Mouse (Mus musculus): ENCODE data around the gene Psmd3.
"Not testable (repeated sequence)": the region's sequence is repeated elsewhere in the genome, so short reads cannot be mapped to it uniquely, and the experiment has no call there.

The Psmd3 gene

DNA sequence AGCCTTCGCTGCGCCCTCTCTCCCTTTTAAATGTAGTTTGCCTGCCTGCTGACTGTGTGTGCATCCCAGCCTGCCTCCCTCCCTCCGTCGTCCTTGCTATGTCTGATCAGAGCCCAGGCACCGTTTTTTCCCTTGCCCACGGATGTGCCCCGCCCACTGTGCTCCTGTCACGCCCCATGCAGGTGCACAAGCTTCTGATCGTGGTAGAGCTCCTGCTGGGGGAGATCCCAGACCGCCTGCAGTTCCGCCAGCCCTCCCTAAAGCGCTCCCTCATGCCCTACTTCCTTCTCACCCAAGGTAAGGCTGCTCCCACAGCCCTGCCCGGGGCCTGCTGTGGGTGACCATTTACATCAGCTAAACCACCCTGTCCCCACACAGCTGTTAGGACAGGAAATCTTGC, 10.8 kb downstream of the Psmd3 start:
- no peak for DNase-seq

DNA sequence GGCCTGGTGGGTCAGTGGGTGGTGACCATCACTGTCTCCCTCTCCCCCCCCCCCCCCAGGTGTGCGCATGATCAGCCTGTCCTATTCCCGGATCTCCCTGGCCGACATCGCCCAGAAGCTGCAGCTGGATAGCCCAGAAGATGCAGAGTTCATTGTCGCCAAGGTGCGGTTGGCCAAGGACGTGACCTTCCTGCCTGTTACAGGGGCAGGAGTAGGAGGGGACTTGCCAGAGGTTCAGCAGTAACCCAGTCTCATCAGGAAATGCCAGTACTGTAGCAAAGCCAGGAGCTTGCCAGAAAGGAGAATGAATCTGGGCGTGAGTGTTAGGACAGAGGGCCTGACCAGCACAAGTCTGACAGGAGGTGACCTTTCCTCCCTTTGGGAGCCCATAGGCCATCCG, 11.4 kb downstream of the Psmd3 start:
- DNase-seq = no peak

DNA sequence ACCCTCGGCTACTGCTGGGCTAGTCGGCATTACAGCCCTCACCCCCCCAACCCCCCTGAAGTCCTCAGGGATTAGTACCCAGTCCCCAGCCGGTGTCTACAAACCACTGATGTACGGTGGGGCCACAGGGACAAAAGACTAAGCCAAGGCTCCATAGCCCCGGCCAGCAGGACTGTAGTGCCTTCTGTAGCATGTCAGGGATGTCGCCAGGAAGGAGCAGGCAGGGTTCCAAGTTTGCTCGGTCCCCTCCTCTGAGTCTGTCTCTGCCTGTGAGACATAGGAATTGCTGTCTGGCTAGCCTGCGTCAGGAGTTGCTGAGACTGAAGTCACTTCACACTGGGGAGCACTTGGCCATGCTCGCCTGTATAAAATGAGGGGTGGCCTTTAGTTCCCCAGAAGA, 11.9 kb downstream of the Psmd3 start:
- no peak for DNase-seq

DNA sequence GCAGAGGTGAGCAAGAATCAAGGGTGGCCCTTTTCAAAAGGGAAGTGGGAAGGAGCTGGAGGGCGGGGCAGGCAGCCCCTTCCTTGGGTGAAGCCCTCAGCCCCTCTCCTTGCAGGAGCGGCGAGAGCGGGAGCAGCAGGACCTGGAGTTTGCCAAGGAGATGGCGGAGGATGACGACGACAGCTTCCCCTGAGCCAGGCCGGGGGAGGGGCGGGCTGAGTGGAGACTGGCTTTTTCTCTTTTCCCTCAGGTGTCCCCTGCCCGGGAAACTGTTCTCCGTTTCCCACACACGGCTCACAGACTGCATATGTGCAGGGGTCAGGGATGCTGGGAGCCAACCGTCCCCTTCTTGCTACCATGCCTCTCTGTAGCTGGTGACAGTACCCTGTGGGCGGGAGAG, 13.1 kb downstream of the Psmd3 start:
- DNase-seq = no peak

DNA sequence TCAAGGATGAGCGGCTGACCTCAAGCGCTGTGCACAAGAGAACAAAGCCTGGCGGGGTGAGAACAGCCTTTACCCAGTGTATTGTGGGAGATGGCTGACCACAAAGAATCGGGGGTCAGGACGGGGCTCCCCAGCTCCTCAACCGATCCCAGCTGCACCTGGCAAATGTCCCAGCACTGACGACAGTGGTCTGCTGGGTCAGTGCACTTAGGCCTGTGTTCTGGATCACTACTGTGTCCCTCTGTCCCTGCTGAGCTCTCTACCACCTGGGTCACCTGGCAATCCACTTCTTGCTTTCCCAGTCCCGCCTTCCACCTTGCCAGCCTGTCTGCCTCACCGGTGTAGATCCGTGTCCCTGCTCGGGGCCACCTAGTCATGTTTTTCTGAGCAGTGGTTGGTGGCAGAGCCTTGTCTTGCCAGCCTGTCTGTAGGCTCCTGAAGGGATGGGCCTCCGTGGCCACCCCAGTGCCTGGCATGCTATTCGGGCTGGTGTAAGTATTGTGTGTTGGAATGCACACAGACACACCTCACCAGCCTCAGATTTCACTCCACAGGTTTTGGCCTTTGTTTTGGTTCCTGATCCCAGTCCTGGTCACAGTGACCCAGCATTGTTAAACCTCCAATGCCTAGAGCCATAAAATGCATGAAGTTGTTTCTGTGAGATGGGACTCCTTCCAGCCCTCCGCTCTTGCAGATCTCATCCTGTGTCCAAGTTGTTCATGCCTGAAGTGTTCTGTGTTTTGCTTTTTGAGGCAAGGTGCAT, 14.3 kb downstream of the Psmd3 start:
- DNase-seq = no peak

DNA sequence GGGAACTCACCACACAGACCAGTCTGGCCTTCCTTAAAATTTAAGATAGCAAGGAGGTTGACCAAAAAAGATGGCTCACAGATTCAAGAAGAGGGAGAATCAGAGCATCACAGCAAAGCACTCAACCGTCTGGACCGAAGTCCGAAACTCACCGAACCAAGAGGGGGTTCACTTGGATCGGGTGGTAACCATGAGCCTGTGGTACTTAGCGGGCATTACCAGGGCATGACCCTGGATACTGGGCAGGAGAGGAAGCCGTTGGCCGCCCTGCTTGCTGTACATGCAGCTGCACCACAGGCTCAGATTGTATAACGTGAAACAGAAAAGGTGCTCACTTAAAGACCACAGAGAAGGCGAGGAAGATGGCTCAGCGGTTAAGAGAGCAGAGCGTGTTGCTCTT, 14.9 kb downstream of the Psmd3 start:
- no peak for DNase-seq

DNA sequence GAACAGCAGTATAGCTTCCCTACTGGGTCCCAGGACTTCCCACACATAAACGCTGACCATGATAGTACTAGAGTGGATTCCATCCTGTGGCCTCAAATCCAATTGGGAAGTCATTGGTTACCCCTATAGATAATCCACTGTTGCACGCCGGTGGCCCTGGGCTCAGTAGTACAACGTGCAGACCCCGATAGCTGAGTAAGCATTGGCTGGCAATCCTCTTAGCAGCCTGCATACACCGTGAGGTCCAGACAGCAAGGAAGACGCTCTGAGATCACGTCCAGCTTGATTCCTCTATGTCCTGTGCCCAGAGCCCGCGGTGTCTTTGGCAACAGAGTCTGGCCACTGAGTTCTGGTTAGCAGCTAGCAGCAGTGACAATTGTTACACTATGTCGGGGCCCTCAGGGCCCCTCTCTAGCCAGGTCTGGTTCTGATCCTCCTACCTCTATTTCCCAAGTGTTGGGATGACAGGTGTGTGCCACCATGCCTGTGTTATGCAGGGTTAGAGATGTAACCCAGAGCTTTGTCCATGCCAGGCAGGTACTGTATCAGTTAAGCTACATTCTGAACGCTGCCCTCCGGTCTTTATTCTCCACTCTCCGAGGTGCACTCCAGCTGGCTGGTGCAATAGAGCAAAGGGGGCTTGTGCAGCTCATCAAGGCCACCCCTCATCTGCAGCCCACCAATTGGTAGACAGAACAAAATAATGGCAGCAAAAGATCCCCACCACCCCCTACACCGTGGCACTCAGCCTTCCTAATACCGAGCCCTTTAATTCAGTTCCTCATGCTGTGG, 16.7 kb downstream of the Psmd3 start:
- DNase-seq = no peak

DNA sequence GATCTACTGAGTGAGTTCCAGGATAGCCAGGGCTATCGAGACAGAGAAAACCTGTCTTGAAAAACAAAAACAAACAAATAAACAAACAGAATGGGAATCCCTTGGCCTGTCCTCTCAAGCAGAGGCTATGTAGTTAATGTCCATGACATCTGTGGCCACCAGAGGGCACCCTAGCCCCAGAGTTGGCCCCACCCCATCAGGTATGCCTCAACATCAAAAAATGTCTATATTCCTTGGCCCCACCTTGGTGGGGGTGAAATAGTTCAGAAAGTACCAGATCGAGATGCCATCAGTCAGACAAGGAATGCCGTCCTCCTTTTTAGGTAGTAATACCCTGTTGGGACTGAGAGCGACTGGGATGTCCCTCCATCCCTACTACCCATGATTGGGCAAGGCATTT, 17.6 kb downstream of the Psmd3 start:
- DNase-seq = peak; percentile 49 to 82

DNA sequence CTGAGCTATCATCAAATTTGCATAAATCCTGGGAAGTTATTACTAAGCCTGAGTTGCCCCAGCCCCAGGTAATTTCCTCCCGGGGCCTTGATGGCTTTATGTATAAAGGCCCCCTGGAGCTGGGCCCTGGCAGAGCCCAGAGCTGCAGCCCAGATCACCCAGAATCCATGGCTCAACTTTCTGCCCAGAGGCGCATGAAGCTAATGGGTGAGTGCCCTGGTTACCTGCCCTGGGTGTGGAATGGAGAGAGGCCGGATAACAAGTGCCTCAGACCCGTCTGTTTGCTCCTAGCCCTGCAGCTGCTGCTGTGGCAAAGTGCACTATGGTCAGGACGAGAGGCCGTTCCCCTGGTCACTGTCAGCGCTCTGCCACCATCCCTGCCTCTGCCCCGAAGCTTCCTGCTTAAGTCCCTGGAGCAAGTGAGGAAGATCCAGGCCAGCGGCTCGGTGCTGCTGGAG, 18.9 kb downstream of the Psmd3 start, which contains the start of gene Csf3:
TSS of gene Csf3 (plus strand) at position 51 of the 458 bp plus-strand sequence.
- no peak for DNase-seq

DNA sequence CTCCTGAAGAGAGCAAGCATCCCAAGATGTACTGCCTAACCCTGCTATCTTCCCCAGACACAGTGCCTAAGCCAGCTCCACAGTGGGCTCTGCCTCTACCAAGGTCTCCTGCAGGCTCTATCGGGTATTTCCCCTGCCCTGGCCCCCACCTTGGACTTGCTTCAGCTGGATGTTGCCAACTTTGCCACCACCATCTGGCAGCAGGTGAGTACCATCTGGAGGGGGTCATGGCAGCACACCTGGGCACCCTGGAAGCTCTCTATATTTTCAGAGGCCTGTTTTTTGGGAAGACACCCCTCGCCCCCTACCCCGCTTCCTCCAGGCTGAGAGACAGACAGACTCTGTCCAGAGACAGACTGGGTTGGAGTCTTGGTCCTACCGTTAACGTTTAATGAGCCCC, 20.0 kb downstream of the Psmd3 start:
- no peak for DNase-seq

DNA sequence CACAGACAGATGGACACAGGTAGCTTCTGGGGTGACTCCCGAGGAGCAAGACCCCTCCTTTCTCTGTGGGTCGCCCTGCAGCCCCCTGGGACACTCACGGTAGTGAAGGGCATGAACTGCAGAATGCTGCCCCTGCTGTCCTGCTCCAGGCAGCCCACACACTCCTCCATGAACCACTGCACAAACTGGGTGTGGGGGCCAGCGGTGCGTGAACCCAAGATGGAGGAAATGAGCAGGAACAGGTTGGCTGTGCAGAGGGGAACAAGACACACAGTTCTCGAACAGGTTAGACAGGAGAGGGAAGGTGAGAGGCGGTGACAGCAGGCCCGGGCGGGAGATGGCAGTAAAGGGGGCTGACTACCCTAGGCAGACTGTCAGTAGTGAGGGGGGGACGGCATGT, 22.7 kb downstream of the Psmd3 start:
- no peak for DNase-seq

DNA sequence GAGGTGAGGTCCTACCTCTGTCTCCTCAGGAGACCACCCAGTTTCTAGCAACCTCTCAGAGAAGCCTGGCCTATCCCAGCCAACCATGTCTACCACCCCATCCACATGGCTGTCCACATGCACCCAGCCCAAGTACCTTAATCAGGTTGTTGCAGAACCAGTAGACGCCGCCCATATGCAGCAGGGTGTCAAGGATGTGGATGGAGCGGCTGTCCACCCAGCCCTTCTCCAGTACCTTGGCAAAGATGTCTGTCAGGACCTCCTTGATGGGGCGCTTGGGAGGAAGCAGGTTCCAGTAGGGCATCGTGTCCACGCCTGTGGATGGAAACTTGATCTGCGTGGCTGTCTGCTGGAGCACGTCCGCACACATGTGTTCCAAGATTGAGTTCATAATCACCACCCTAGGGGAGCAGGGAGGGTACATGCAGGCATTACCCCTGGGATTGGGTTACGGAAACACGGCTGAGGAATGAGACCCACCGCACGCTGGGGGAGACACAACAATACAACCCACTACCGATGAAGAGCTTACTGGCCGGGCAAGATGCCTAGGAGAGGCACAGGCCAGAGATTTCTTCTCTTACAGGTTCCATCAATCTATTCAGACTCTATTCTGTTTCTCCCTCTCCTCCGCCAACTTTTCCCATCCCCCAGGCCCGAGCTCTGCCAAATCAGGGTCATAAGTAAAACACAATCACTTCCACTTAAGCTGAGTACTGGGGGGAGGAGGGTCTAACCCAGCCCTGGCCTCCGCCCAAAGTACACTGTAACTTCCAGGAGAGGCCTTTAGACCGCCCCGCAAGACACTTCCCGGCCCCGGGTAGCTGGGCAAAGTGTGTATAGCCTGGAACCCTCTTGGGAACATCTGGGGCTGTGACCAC, 25.3 kb downstream of the Psmd3 start:
- DNase-seq = no peak

DNA sequence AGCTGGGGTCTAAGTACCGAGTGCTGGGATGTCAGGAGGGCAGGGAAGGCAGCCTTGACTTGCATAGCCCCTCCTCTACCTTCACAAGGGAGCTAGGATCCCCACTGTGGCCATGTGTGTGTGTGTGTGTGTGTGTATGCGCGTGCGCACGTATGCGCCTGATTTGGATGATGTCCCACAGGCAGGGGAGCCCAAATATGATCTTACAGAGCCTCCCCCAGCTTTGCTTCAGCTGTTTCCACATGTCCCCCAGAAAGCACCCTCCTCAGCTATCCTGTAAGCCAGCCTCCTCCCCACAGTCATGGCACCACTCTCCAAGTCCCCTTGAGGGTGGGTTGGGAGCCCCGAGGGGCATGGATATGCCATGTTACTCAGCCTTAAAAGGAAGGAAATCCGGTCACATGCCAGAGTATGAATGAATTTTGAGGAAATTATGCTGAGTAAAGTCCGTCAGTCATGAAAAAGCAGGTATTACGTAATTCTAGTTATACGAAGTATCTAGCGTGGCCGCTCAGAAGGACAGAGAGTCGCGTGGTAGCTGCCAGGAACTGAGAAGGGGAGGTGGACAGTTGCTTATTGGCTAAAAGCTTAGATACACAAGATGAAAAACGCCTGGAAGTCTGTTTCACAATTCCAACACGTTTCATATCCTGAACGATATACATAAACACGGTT, 26.1 kb downstream of the Psmd3 start:
- DNase-seq = no peak

DNA sequence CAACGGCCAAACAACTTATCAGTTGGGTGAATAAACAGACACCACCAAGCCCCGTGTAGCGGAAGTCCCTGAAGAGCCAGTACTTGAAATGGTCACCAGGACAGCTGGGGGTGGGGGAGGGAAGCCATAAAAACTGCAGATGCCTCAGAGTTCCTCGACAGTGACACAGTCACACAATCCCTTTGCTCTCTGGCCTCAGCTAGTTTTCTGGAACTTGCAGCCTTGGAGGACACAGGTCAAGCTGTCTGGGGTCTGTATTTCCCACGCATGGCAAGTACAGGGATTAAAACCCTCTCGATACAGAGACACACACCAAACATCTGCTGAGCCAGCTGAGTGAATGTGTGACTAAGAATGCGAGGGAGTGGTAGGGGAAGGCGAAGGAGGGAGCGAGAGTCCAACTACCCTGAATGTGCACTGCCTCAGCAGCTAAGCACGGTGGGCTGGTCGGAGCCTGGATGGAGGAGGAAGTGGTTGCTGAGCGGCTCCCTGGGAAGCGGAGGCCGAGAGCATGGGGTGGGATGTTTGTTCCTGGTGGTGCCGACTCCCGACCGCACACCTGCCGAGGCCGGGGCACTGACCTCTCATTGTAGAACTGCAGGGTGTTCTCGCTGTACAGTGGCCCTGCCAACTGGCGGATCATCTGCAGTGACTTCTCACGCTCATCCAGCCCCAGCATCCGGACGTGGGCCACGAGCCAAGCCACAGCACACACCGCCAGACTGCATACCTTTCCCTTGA, 26.8 kb downstream of the Psmd3 start:
- no peak for DNase-seq

DNA sequence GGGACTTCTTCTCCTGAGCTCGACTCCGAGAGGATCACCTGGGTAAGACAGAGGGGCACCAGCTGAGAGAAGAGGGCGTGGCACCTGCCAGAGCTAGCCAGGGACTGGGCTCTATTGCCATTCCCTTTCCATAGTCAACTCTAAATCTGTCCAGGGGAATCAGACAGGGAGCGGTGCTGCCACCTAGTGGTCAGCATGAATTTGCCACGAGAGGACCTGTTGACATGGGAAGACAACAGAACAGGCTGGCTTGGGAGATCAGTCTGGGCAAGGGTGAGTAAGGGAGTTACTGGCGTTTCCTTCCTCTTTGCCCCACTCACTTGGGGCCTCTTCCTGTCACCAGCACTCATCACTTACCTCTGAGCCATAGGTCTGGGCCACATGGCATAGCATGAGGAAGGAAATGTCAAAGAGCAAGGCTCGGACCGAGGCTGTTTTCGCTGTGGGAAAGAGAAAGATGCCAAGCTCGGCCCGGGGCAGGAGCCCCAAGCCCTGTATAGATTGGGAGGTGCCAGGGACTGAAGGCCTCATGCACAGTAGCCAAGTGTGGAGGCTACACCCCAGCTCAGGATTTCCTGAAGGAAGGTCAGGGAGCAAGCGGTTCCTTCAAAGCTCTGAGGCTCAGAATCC, 28.2 kb downstream of the Psmd3 start:
- peak; percentile 48 to 73 for DNase-seq

DNA sequence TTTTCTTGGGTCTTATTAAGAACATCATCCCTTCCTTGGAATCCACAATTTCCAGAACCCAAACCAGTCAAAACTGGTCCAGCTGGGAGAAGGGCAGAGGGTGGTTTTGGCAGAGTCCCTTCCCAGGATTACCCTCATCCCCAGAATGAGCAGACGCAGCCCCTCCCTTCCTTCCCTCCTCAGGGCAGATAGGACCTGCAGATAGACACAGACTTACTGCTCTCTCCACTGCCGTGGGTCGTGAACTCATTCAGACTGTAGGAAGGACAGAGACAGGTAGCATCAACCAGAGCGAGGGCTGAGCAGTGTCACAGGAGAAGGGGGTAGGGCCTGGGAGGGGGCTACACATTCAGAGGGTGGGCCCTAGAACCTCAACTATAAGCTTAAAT, 28.7 kb downstream of the Psmd3 start:
- no peak for DNase-seq

DNA sequence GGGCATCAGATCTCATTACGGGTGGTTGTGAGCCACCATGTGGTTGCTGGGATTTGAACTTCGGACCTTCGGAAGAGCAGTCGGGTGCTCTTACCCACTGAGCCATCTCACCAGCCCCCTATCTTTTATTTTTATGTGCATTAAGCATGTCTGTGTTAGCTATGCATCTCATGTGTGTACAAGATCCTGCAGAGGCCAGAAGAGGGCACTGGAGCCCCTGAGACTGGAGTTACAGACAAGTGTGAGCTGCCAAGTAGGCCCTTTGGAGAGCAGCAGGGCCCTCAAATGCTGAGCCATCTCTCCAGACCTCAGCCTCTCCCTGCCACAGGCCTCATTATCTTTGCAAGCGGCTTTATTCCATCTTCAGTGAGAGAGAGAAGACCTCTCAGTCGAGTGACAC, 29.7 kb downstream of the Psmd3 start:
- not testable (repeated sequence) for DNase-seq

DNA sequence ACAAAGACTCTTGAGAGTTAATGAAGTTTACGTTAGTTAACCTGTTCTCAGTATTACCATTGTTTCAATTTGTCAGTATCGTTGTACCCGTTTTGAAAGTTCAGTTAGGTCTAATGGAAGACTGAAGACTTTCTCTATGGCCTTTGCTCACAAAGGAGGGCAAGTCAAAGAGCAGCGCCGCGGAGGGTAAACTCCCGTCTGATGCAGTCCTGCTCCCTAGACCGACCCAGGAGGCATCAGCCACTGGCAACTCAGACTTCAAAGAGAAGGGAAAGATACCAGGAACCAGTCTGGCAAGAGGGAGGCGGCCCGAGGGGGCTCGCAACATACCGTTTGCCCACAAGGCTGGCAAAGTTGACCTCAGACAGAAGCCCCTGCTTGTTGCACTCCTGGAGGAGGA, 31.3 kb downstream of the Psmd3 start:
- no peak for DNase-seq

DNA sequence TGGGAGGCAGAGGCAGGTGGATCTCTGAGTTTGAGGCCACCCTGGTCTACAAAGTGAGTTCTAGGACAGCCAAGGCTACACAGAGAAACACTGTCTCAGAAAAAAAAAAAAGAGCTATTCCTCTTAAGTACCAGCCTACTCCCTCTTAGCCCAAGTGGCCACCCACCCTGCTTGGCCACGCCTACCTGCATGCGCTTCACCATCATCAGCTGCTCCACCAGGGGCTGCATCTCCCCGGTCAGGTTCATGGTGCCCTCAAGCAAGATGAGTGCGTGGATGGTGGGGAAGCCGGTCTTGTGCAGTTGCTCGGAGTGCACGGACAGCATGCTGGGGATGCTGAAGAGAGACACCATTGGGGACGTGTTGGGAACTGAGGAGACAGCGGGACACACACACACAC, 33.6 kb downstream of the Psmd3 start:
- no peak for DNase-seq

DNA sequence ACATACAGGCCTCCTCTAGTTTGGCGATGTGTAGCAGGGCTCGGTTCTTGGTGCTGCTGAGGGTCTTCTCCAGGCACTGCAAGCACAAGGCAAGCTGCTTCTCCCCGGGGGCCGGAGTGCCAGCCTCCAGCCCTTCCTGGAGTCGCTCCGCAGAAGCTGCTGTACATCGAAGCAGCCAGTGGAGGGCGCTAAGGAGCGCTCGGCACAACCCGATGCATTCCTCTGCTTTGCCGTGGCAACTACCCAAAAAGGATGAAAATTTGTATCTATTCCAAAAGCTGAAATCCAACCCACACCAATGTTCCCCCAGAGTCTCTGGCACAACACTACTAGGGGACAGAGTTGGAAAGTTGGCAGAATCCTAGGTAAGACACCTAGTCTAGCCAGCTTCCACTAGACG, 35.5 kb downstream of the Psmd3 start:
- peak in 1 of 2 experiments; percentile 50 for DNase-seq

DNA sequence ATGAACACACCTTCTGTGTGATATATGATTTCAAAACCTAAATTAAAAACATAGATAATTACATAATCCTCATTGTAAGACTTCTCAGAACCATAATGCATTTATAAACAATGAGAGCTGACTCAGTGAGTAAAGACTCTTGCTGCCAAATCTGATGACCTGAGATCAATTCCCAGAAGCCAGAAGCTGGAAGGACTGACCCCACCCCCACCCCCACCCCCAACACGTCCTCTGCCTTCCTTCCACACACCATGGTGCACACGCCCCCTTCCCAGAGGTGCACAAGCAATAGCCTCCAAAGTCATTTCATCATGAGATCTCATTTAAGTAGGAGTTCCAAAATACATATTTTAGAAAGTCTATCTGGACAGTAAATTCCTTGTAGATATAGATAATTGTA, 38.4 kb downstream of the Psmd3 start:
- DNase-seq = no peak

Data from spleen, adult 18-20 months (tissue).